Mouse (Mus musculus): ENCODE measurements around the gene Cd5l.
A peak's percentile ranks its signal among the peaks of the same experiment; 100 is the strongest.

Cd5l gene

GRCm38 (mm10) chr3:87408171-87408570 is 50.5 kb downstream of the Cd5l start:
- no peak for ATAC-seq (ENCODE audit: low TSS enrichment)

GRCm38 (mm10) chr3:87409196-87409935 is 51.7 kb downstream of the Cd5l start:
- ATAC-seq (ENCODE audit: low TSS enrichment) = no peak

GRCm38 (mm10) chr3:87410605-87411004 is 52.9 kb downstream of the Cd5l start:
- no peak for ATAC-seq (ENCODE audit: low TSS enrichment)

GRCm38 (mm10) chr3:87411150-87411549 is 53.5 kb downstream of the Cd5l start:
- ATAC-seq (ENCODE audit: low TSS enrichment) = peak; percentile 72; the same call in 1 of the 2 replicates

GRCm38 (mm10) chr3:87420645-87421044 is 63.0 kb downstream of the Cd5l start:
- no peak for ATAC-seq (ENCODE audit: low TSS enrichment)
